Mouse (Mus musculus) hindbrain, embryonic 14.5 days (tissue): ENCODE results near the gene Gng12. TPM values are rescaled to one million over a fixed set of nuclear protein-coding genes. Genes with fewer than 3 reads are reported as not detected.
"Not testable (repeated sequence)": the region's sequence is repeated elsewhere in the genome, so short reads cannot be mapped to it uniquely, and the experiment has no call there.

Experiments
- ATAC-seq: fragments of 200-750 bp; cut with Nextera tagmentation; 2 replicates; pipeline ENCODE4 v1.8.0; 2017; ENCODE audit warnings: moderate number of reproducible peaks, mild to moderate bottlenecking, moderate TSS enrichment, moderate library complexity; ENCODE audit not compliant: low FRiP score
- DNase-seq: peaks from one replicate; pipeline ENCODE4 v3.0.0-alpha.2; 2015; ENCODE audit warnings: low spot score
- H3K27ac ChIP-seq: fragments of 300-500 bp; sonication (generic); 2 replicates; pipeline ENCODE4 v1.5.1; 2014; ENCODE audit warnings: mild to moderate bottlenecking, moderate library complexity
- H3K27me3 ChIP-seq: fragments of 300-500 bp; sonication (generic); 2 replicates; pipeline ENCODE4 v1.6.1; 2014; ENCODE audit warnings: mild to moderate bottlenecking, low read length, mixed read lengths; ENCODE audit not compliant: control insufficient read depth, insufficient read depth
- H3K36me3 ChIP-seq: fragments of 300-500 bp; sonication (generic); replicated peaks from 2 replicates; pipeline ENCODE4 v1.6.1; 2014; ENCODE audit not compliant: control insufficient read depth, insufficient read depth
- H3K4me1 ChIP-seq: fragments of 300-500 bp; sonication (generic); replicated peaks from 2 replicates; pipeline ENCODE4 v1.6.1; 2014; ENCODE audit warnings: antibody characterized with exemption, low read length, mixed read lengths; ENCODE audit not compliant: control insufficient read depth, insufficient read depth
- H3K4me2 ChIP-seq: fragments of 300-500 bp; sonication (generic); replicated peaks from 2 replicates; pipeline ENCODE4 v1.6.1; 2014; ENCODE audit warnings: mild to moderate bottlenecking, moderate library complexity
- H3K4me3 ChIP-seq: fragments of 300-500 bp; sonication (generic); replicated peaks from 2 replicates; pipeline ENCODE4 v1.5.1; 2014; ENCODE audit warnings: mild to moderate bottlenecking, low read length
- H3K9ac ChIP-seq: fragments of 300-500 bp; sonication (generic); 2 replicates; pipeline ENCODE4 v1.6.1; 2014
- H3K9me3 ChIP-seq: fragments of 300-500 bp; sonication (generic); 2 replicates; pipeline ENCODE4 v1.6.1; 2016; ENCODE audit warnings: low read length; ENCODE audit not compliant: control insufficient read depth
- WGBS: fragments of 180-500 bp; shearing (Covaris S2); extraction: QIAGEN DNeasy Blood & Tissue Kit; methylation state at CpG from one replicate; pipeline ENCODE4 v1.1.7; 2014; 5-methylcytosine and 5-hydroxymethylcytosine counted together
- polyA plus RNA-seq: library from polyadenylated mRNA; unstranded; fragments of >200 nt; fragmentation: Nextera tagmentation; extraction: Ambion mirVana; gene quantifications from 2 replicates; pipeline ENCODE4 v1.2.1, GENCODE M21; 2014

Gene Gng12
- polyA plus RNA-seq, 1 experiment from 2014 or later = 71.2 TPM

DNA sequence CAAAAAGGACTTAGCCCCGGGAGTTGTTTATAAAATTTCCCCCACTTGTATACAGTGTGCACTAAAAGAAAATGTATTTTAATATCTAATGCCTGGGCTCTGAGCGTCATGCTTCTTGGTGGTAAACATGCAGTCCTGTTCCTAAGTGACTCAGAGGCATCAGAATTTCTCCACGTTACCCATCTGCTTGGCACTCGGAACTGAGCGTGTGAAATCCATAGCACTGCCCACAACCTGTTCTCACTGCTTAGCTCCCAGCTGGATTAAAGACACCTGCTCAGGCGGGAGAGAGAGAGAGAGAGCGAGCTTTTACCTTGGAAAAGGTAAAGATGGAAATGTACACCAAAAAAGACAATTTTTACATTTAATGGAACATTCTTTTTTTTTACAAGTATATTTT is 122.8 kb downstream of the Gng12 start:
- 81% methylated on average over 7 of the region's 7 CpGs for WGBS
- not testable (repeated sequence) for H3K9me3 ChIP-seq, H3K9ac ChIP-seq, DNase-seq, H3K27ac ChIP-seq, H3K4me1 ChIP-seq, H3K4me2 ChIP-seq, H3K4me3 ChIP-seq, H3K27me3 ChIP-seq, H3K36me3 ChIP-seq, ATAC-seq

DNA sequence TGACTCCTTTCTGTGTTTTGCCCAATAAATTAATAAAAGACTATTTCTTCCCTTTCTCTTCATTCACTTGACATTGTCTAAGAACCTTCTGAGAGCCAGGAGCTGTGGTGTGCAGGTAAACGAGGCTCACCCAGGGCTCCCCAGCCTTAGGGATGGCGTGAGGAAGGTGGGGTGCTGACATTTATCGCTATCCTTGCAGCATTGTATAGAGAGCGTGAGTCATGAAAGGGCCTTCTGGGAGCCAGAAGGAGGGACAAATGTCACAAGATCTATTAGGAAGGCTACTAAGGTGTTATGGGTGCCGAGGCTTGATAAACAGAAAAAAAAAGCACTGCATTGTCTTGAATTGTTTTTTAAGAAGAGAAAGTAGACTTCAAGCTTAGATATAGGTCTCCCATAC is 125.1 kb downstream of the Gng12 start:
- no peaks in the 10 kb centered on the region for H3K36me3 ChIP-seq
- no peak overlapping the region for H3K4me2 ChIP-seq
- H3K9ac ChIP-seq = no peak overlapping the region
- no peaks in the 10 kb centered on the region for H3K4me1 ChIP-seq
- WGBS = 89% methylated on average over 5 of the region's 5 CpGs
- no peaks in the 10 kb centered on the region for H3K27me3 ChIP-seq
- ATAC-seq (no peak), DNase-seq (no peak)
- H3K4me3 ChIP-seq = no peak overlapping the region
- no peaks in the 10 kb centered on the region for H3K9me3 ChIP-seq
- no peak overlapping the region for H3K27ac ChIP-seq

DNA sequence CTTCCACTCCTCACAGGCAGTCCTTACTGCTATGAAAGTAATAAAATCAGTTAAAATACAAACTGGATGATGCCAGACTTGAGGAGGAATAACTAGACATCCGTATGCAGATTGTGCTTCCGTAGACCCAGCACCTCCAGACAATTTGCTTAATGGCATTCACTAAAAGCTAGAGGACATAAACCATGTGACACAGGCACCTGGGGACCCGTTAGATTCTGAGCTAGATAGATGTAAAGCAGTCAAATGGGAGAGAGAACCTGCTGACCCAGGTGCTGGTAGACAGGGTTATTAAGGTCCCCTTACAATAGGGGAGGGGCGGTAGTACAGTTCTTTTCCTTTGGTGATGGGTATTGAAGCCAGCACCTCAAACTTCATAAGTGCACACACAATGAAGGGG is 127.5 kb downstream of the Gng12 start:
- Histone ChIP-seq H3K4me2 (no peak overlapping the region), H3K27ac (no peak overlapping the region), H3K9ac (no peak overlapping the region), H3K36me3 (no peaks in the 10 kb centered on the region), H3K9me3 (no peaks in the 10 kb centered on the region), H3K4me3 (no peak overlapping the region), H3K4me1 (no peaks in the 10 kb centered on the region), H3K27me3 (no peaks in the 10 kb centered on the region)
- ATAC-seq = no peak
- WGBS = 82% methylated on average over 4 of the region's 4 CpGs
- DNase-seq = no peak

DNA sequence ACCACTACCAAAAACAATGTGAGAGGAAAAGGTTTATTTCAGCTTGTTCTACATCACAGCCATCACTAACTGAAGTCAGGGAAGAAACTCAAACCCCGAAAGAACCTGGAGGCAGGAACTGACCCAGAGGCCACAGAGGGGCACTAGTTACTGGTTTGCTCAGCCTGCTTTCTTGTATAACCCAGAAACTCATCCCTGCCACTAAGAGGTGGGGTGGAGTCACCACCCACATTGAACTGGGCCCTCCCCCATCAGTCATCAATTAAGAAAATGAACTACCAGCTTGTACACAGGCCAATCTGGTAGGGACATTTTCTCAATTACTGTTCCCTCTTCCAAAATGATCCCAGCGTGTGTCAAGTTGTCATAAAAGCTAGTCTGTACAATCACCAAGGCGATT is 130.5 kb downstream of the Gng12 start:
- no peaks in the 10 kb centered on the region for H3K36me3 ChIP-seq
- 73% methylated on average over 3 of the region's 3 CpGs for WGBS
- no peak overlapping the region for H3K9ac ChIP-seq
- H3K9me3 ChIP-seq = no peaks in the 10 kb centered on the region
- no peak overlapping the region for H3K4me3 ChIP-seq
- H3K4me1 ChIP-seq = 0 out of 2 replicates have a peak, but pooled peaks cover 6% of the 10 kb centered on the region
- peaks cover 8% of the 10 kb centered on the region; the same call in 1 of the 2 replicates for H3K27me3 ChIP-seq
- H3K4me2 ChIP-seq = no peak overlapping the region
- DNase-seq (no peak), ATAC-seq (no peak)
- H3K27ac ChIP-seq = no peak overlapping the region

DNA sequence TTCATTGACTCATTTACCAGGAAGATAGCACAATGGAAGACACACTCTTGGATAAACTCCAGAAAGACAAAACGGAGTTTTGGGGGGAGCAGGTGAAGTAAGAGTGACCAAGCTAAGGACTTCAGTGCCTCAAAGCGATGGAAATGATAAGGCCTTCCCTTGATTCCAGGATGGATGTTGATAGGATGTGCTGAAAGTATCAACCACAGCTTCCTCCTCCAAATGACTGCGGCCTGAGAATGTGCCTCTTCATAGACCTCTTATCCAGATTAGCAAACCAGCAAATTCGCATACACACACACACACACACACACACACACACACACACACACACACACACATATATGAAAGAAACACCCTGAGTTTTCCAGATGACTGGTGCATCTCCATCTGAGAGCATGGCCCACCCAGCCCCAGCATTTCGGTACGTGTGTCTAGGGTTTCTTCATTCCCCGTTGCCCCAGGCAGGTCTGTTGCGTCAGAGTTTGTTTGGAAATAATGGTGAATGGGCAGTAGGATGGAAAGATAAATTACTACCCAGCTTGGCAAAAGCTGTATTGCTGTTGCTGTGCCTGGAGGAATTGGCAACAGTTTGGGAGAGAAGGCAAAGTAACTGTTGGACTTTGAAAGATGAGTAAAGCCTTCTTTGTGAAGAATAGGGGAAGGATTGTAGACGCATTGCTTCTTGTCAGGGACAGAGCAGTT is 131.4 kb downstream of the Gng12 start:
- DNase-seq = no peak
- no peak overlapping the region for H3K4me2 ChIP-seq

DNA sequence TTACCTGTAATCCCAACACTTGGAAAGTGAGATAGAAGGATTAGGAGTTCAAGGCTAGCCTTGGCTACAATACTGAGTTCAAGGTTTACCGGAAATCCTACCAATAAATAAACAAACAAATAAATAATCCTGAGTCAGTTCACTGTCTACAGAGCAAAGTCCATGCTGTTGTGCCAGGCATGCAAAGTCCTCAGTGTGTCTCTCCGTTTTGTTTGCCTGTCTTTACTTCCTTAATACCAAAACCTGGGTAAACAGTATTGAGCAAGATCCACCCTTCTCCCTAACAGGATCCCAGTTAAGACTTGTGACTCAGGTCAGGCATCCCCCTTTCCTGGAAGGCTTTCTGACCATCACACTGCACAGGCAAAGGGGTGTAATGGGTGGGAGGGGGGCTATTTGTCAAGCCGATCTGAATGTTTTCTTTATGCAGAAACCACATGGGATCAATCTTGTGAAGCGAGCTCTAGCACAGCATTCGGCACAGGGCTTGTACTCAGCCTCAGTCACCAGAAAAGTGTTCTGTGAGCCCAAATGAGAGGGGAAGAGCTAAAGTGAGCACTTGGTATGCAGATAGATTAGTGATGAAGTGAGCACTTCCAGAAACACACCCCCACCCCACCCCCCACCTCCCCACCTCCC is 133.2 kb downstream of the Gng12 start:
- ATAC-seq (no peak), DNase-seq (no peak)
- Histone ChIP-seq H3K27ac (no peak overlapping the region), H3K9ac (no peak overlapping the region), H3K4me2 (no peak overlapping the region), H3K27me3 (peaks cover 10% of the 10 kb centered on the region; the same call in 1 of the 2 replicates), H3K9me3 (no peaks in the 10 kb centered on the region), H3K36me3 (no peaks in the 10 kb centered on the region), H3K4me3 (no peak overlapping the region), H3K4me1 (peaks cover 9% of the 10 kb centered on the region; the same call in 1 of the 2 replicates)
- WGBS = 26% methylated on average over 5 of the region's 5 CpGs

More for the DNA sequence above, 131.4 kb downstream of the Gng12 start:
- H3K27me3 ChIP-seq = peaks cover 10% of the 10 kb centered on the region; the same call in 1 of the 2 replicates
- H3K27ac ChIP-seq = no peak overlapping the region
- no peak overlapping the region for H3K4me3 ChIP-seq
- 0 out of 2 replicates have a peak, but pooled peaks cover 6% of the 10 kb centered on the region for H3K4me1 ChIP-seq
- no peaks in the 10 kb centered on the region for H3K36me3 ChIP-seq
- ATAC-seq = no peak
- no peaks in the 10 kb centered on the region for H3K9me3 ChIP-seq
- H3K9ac ChIP-seq = no peak overlapping the region
- WGBS = 80% methylated on average over 9 of the region's 9 CpGs

DNA sequence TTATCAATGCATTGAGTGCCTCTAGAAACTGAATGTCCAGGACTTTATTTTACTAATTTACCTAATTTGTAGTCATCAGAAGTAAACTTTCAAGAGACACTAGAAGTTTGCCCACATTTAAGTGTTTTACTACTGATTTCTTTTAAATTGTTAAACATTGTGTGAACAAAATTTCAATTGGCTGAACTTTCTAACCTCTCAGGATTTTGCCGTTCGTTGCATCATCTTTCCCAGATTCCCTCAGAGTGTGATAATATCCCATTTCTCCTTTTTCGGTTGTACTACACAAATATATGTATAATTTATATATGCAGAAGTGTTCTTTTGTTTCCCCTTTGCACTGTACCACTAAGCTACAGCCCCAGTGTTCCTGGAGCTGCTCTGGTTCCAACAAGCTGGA is 133.8 kb downstream of the Gng12 start:
- Histone ChIP-seq H3K9me3 (no peaks in the 10 kb centered on the region), H3K27me3 (peaks cover 10% of the 10 kb centered on the region; the same call in 1 of the 2 replicates), H3K27ac (no peak overlapping the region), H3K36me3 (no peaks in the 10 kb centered on the region), H3K4me3 (no peak overlapping the region), H3K4me2 (no peak overlapping the region), H3K9ac (no peak overlapping the region), H3K4me1 (peaks cover 14% of the 10 kb centered on the region; the same call in 1 of the 2 replicates)
- DNase-seq (no peak), ATAC-seq (no peak)
- 30% methylated on average over 3 of the region's 3 CpGs for WGBS

DNA sequence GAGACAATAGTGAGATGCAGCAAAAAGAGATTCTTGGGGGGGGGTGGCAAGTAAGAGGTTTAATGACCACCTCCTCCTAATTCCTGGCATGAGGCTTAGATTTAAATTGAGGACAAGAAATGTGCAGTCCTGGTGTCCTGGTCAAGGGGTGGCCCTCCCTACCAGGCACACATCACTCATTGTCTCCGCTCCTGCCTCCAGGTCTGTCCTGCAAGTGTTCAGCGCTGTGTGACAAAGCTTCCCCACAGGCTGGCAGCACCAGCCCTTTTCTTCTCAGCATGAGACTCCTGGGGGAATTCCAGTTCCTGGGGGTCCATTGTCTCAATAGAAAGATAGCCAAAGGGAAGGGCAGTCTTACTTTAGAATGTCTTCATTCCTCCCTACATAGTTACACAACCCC is 134.2 kb downstream of the Gng12 start:
- no peak overlapping the region for H3K27ac ChIP-seq
- no peak overlapping the region for H3K4me3 ChIP-seq
- 13% methylated on average over 2 of the region's 2 CpGs for WGBS
- H3K4me2 ChIP-seq = no peak overlapping the region
- no peak overlapping the region for H3K9ac ChIP-seq
- no peaks in the 10 kb centered on the region for H3K9me3 ChIP-seq
- H3K27me3 ChIP-seq = peaks cover 10% of the 10 kb centered on the region; the same call in 1 of the 2 replicates
- H3K36me3 ChIP-seq = no peaks in the 10 kb centered on the region
- ATAC-seq (0 out of 2 replicates have a peak, but pooled peaks have one; percentile 26), DNase-seq (no peak)
- peaks cover 16% of the 10 kb centered on the region for H3K4me1 ChIP-seq

DNA sequence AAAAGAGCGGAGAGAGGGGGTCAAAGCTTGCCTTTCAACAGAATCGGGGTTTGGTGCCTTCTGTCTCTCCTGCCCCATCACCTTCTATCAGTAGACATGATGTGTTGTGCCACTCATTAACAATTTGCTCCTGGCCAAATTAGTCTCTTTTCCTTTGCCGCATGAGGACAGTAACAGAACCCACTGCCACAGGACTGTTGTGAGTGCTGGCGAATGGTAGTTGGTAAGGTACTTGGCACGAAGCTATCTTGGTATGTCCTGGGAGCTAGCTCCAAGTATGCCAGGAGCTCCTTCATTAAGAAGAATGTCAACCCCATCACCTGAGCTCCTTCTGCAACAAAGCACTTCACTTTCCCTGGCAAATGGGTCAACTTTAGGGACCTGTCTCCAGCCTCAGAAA is 134.6 kb downstream of the Gng12 start:
- no peak overlapping the region for H3K9ac ChIP-seq
- H3K36me3 ChIP-seq = no peaks in the 10 kb centered on the region
- ATAC-seq (no peak), DNase-seq (no peak)
- WGBS = 26% methylated on average over 5 of the region's 5 CpGs
- H3K4me1 ChIP-seq = peaks cover 20% of the 10 kb centered on the region
- no peak overlapping the region for H3K27ac ChIP-seq
- H3K4me3 ChIP-seq = no peak overlapping the region
- H3K27me3 ChIP-seq = peaks cover 10% of the 10 kb centered on the region; the same call in 1 of the 2 replicates
- H3K9me3 ChIP-seq = no peaks in the 10 kb centered on the region
- no peak overlapping the region for H3K4me2 ChIP-seq
